Mouse (Mus musculus) spleen, adult 2 months (tissue): ENCODE results near the gene Rhbdf2.
A peak's percentile ranks its signal among the peaks of the same experiment; 100 is the strongest.

Experiments used
- CTCF ChIP-seq: fragments of 200-500 bp; IDR thresholded peaks from 2 replicates; pipeline ENCODE4 v1.5.1; 2011; ENCODE audit warnings: mild to moderate bottlenecking, inconsistent platforms; ENCODE audit not compliant: insufficient read depth, insufficient read length, insufficient replicate concordance; ENCODE audit errors: extremely low read depth
- POLR2A ChIP-seq: fragments of 200-500 bp; IDR thresholded peaks from 2 replicates; pipeline ENCODE4 v1.6.1; 2011; ENCODE audit warnings: low read depth, low read length, inconsistent platforms

DNA sequence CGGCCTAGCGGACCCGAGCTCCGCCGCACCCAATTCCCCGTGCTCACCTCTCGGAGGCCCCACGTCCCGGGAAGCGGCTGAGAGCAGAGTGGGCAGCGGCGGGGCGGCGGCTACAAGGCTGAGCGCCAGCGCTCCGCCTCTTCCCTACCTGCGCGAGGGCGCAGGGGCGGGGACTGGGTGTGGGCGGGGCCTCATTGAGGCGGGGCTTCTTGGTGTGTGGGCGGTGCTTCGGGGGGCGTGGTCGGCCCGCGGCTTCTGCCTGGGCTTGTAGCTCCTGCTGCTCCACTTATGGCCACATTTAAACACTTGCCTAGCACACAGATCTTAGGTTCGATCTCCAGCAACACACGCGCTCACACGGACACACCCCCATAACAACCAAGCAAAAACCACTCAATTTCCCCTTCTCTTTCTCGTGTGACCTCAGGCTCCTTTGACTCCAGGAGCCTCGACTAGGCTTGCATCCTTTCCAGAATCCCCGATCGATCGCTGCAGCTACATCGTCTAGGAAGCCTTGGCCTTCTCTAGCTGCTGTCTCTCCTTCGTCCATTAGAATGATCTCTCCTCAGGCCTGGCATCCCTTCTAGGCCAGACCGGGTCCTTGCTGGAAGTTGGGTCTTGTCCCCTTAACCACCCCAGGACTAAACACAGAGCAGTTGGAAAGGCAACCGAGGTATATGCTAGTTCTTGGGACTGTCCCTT is 2.5 kb downstream of the Rhbdf2 start:
- no peak for TF ChIP-seq CTCF
- TF ChIP-seq POLR2A = peak; percentile 46
